Mouse (Mus musculus) yolk sac, embryonic 10.5 days (tissue): ENCODE measurements around the gene Gpr37l1.

Experiments
- DNase-seq: peaks from one replicate; pipeline ENCODE4 v3.0.0-alpha.2; 2017; ENCODE audit warnings: low spot score

Gpr37l1 gene

DNA sequence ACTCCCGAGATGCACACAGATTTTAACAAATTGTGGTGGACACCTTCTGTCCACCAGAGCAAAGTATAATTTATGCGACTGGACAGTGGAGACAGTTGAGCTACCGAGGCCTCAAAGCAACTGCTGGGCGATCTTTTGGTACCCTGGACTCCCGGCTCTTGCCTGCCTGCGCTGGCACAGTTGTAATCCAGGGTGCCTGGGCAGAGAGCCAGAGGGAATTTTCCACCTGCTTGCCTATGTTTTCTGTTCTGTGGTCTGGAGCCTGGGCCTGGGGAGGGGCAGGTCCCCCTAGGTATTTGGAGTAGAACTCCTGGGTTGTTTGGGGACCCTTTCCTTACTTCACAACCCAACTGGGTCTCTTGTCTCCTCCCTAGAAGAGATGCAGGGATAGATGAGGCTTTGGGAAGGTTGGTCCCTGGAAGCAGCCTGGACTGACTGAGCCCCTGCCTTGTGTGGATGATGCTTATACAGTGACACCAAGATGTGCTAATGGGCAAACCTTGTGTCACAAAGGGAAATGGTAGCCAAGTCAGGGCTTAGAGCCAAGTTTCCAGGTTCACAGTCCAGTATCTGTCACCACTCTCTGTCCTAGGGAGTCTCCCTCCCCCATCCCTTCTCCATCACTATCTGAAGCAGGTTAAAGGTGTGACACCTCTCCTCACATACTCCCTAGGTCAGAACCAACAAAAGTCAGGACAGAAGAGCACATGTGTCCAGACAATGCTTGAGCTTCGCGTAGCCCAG, 14.6 kb upstream of the Gpr37l1 start:
- no peak for DNase-seq

DNA sequence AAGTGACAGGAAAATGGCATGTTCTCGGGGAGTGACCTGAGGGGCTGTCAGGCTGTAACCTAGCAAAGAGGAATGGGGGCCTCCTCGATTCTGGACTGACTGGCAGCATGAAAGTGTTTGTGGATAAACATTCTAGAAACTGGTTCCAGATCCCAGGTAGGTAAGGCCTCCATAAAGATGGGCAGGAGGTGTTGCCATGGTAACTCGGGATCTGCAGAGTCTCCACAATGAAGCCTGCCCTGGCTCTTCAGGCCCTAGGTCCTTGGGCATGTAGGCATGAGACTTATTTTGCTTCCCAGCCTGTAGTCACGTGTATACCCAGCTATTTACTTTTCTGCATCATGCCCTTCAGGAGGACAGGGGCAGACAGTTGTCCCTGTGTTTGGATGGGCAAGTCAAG, 13.8 kb upstream of the Gpr37l1 start:
- DNase-seq = no peak

DNA sequence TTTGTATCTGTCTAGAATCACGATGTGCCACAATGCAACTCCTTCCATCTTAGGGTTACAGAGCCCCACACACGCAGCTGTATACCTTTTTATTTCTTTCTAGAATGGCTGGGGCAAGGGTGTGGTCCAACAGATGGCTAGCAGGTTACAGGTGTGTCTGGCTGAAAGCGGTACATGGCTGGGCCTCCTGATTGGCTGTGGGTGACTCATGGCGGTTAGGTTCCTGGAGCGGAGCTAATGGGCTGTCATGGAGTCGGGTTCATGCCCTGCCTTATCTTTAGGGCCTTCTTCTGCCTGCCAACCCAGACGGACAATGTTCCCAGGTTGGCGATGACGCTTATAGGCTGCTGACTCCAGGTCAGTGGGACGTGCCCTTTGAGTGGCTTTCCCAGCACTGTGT, 13.3 kb upstream of the Gpr37l1 start:
- no peak for DNase-seq

DNA sequence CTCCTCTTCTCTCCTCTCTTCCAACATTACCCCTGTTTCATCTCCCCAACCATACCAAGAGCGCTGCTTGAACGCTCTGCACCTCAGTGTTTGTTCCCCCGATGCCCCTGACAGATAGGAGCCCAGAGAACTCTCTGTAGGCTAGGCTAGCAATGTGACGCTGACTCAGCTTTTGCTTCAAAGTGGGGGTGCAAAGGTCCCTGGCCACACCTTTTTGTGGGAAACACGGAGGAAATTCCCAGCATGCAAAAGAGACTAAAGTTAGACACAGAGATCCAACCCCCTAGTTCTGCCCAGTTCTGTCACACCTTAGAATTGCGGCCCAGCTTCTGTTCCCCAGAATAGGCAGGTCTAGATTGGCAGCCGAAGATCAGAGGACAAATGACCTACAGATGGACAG, 11.4 kb upstream of the Gpr37l1 start:
- peak; percentile 65 for DNase-seq

DNA sequence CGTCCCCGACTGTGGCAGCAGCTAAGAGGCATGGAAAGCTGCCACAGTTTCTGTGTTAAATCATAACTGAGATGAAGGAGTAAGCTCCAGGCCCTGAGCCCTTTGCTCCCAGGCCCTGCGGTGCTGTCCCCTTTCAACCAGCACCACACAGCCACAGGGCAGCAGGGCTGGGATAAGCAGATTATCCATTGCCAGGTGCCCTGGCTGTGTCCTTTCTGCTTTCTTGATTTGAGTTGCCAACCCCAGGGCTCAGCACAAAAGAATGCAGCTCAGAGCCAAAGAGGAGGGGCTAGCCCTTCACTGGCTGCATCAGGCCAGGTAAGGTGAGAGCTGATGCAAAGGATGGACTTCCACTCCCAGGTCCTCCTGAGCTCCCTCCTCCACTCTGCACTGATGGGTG, 10.2 kb upstream of the Gpr37l1 start:
- DNase-seq = no peak

DNA sequence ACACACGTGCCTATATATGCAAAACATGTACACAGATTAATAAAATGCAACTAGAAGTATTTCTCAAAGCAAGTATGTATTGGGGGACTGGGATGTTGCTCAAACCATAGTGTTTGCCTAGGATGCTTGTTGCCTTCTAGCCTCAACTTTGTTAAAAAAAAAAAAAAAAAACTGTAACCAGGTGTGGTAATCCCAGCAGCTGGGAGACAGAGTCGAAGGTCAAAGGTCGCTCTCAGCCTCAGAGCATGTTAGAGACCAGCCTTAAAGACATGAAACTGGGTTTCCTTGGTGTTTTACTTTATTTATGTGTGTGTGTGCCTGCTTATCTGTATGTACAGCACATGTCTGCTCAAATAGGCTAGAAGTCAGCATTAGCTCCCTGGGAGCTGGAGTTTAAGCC, 7.7 kb upstream of the Gpr37l1 start:
- peak; percentile 60 for DNase-seq

DNA sequence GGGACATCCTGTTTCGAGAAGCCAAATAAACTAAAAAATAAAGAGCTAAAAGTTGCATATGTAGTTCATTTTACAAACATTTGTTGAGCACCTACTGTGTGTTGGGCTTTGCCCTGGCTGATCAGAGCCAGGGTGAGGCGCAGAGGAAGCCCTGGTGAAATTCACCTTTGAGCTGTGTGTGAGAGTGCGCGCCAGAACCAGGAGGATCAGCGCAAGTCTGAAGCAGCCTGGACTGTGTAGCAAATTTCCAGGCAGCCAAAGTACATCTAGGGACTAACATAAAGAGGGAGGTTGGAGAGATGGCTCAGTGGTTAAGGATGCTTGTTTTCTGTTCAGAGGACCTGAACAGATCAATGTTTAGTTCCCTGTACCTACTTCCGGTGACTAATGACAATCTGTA, 5.8 kb upstream of the Gpr37l1 start:
- no peak for DNase-seq

DNA sequence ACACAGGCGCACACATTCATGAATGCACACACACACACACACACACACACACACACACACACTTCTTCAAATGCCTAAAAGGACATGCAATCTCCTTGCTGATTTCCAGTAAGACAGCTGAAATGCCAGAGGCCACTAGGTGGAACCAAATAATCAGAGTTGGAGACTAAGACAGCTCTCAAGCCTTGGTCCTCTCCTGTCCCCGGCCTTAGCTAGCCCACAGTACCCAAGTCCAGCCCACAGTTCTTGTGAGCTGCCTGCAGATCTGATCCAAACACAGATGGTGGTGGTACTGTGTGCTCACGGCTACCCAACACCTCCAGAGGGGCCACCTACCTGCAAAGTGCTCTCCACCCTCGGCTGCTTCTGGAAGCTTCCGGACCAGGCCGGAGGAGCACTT, 4.5 kb upstream of the Gpr37l1 start:
- DNase-seq = peak; percentile 77

DNA sequence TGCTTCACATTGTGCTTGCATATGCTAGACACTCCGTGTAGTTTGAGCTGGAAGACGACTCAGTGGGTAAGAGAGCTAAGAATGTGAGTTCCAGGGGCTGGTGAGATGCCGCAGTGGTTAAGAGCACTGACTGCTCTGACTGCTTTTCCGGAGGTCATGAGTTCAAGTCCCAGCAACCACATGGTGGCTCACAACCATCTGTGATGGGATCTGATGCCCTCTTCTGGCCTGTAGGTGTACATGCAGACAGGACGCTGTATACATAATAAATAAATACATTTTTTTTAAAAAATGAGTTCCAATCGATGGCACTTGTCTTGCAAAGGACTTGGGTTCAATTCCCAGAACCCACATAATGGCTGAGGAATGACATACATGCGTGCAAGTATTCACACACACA, 3.7 kb upstream of the Gpr37l1 start:
- DNase-seq = no peak

DNA sequence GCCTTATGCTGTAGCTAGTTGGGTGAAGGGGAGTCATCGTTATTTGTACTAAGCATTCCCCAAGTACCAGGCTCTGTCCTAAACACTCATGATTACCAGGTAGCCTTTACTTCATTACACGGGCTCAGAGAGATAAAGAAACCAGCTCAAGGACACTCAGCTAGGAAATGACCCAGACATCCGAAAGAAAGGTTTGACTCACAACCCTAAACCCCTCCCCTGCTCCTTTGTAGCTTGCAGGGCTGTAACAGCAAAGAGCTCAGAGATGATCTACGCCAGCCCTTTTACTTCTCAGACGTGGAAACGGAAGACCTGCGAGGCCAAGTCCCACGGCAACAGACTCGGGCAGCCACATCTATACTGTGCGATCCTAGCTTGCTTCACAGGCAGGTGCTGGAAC, 2.8 kb upstream of the Gpr37l1 start:
- DNase-seq = no peak

DNA sequence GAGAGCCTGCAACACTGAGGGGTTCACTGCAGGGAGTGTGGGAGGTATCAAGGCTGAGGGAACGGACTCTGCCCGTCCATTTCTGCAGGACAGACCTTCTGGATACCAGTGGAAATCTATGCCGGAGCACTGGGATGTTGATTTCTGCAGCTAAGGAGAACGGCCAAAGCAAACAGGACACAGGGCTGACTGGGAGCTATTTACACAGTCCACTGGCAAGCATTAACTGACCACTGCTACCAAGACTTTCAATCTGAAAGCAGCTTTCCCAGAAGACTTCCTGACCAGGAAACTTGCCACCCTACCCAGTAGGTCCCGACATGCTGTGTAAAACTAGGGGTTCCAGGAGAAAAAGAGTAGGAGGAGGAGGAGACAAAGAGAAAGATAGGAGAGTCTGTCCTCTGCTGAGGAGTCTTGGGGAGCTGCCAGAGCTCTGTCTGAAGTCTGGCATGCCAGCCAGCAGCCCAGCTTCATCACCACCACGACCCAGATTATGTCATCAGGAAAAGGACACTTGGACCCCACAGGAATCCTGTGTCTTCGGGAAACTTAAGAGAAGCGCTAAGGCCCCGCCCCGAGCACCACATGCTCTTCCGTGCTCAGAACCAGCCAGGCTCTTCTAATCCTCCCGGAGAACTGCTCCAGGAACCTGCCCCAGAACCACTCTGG, 2.2 kb upstream of the Gpr37l1 start:
- no peak for DNase-seq

DNA sequence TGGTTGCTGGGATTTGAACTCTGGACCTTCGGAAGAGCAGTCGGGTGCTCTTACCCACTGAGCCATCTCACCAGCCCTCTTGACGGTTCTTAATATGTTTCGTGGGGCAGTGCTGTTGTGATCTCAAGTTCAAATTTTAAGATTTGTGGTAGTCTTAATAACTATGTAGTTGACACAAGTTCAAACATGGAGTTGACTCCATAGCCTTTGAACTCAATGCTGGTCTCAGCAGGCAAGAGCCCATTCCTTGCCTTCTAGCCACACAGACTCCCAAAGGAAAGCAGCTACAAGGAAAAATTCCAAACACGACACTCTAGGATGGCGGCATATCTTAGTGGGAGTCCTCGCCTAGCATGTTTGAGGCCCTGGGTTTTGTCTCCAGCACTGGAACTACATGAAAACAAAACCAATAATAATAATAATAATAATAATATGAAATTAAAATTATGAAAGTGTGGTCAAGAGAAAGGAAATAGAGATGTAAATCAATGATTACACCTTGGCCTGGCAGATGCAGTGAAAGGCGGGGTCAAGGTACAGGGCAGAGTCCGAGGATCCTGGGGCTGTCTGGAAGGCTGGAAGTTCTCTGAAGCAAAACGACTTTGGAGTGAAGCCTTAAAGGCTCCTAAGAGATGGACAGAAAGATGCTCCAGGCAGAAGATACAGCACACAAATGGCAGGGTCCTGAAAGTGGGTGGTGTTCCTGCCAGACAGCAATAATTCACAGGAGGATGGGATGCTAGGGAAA, 1.1 kb upstream of the Gpr37l1 start:
- DNase-seq = no peak

DNA sequence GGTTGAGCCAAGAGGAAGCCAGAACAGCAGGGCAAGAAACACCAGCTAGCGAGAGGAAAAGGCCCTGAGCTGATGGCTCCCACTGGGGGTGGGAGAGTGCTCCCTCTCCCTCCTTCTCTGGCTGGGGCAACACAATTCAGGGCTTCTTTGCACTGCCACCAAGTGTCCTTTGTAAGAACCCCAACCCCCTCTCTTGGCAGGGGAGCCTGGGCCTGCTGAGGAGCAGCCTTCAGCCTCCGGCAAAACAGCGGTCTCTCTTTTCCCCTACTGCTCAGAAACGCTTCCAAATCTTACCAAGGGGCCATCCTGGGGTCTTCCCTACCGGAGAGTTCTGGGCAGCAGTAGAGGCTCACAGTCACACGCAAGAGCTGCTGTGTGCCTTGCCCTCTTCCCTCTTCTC, 4.8 kb downstream of the Gpr37l1 start:
- DNase-seq = no peak

DNA sequence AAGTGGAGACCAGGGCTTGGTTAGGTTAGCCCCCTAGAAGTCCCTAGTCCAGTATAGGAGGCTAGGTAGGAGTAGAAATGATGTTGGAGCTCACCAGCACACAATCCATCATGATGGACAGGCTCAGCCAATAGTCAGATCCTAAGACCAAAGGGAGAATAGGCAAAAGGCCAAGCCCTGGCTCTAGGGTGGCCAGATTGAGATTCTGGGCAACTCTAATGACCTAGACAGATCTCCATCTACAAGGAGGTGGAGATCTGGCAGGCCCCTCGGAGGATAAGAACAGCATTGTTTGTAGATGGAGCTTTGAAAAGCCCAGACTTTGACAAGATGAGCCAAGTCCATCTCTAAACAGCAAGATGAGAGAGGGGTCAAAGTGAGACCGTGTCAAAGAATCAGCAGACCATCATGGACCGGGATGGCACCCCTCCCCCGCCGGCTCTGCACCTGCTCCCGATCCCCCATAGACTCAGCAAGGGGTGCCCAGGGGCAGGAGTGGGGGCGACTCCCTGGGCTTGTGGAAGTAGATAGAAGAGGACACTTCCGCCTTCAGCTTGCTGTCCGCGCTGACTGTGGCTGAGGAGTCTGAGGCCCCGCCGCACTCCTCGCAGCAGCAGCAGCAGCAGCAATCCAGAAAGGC, 7.0 kb downstream of the Gpr37l1 start:
- DNase-seq = no peak

DNA sequence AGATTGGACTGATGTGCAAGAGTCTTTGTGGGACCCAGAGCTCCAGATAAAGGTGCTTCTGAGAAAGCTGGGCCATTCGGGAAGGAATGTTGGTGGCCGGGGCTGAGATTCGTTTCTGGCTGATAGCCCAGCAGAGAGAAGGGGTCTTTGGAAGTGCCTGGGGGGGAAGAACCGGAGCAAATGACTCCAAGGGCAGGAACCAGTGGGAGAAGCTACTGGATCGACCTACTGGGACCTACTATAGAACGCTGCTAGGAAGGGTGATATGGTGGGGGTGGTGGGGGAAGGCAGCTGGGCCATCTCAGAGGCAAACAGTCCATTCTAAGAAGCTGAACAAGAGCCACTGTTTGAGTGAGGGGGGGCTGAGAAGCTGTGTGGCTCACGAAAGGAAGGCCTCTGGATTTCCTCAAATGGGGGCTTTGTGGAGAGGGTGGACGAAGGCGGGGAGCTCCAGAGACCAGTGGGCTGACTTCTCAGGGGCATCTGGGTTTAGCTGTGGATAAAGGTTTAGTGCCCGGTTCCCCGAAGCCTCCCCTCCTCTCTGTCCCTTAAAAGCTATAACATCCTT, 7.8 kb downstream of the Gpr37l1 start:
- no peak for DNase-seq

DNA sequence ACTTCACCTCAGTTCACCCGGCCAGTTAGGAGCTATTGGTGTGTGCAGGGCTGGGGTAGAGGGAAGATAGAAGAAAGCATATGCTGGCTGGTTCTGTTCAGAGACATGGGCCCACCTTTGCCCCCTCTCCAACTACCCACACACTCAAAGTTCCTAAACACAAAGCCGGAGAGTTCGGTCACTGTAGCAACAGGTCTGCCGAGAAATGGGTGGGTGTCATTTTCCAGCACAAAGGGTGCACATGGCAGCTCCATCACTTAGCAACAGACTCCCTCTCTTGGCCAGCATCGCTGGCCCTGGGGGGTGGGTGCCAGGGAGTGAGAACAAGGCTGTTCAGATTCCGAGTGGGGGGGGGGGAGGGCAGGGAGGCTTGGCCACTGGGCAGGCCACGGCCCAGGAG, 8.4 kb downstream of the Gpr37l1 start:
- no peak for DNase-seq

DNA sequence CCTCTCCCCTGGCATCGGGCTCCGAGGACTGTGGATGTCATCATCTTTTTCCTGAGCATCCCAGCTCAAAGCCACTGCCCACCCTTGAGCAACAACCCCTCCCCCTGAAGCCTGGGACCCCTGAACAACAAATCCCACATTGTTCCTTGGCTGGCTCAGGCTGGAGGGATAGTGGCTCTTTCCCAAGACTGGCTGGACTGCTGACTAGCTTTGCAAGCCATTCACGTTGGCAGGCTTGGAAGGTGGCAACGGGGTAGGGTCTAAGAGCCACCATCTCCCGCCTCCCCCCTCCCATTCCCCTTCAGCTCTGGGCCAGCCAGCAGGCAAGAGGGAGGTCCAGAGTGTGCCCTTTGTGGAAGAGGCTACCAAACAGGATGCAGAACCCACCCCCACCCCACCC, 8.8 kb downstream of the Gpr37l1 start:
- DNase-seq = no peak

DNA sequence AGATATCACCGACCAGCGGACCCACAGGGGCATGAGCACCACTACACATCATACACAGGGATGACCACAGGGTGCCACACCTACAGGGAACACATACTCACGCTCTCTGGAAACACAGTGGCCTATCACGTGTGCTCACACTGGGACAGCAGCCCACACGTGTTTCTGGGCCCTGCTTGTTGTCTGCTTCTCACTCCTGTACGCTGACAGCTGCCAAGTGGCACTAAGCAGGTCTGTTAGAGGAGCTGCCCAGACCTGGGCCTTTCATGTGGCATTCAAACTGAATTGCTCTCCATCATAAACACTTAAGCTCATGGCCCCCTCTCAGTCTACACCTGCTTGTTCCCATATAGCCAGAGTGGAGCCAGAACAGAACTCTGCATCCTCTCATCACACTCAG, 11.2 kb downstream of the Gpr37l1 start:
- DNase-seq = no peak

DNA sequence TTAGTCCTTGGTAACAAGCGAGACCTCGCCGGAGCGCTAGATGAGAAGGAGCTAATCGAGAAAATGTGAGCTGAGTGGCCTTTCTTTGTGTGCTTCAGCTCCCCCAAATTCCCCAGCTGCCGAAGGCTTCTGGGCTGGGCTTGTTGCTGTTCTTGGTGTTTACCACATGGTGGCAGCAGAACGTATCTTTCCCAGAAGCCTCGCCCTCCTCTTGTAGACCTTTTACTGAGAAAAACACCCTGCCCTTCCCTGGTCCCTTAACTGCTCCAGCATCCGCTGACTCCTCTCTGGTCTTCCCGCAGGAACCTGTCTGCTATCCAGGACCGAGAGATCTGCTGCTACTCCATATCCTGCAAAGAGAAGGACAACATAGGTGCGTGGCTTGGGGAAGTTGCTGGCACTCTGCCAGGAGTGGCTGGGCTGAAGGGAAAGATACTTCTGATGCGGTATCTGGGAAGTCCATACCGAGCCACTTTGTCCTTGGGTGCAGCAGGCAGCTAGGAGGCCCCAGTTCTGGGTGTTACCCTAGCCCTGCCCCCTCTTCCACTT, 13.0 kb downstream of the Gpr37l1 start:
- peak; percentile 68 for DNase-seq

DNA sequence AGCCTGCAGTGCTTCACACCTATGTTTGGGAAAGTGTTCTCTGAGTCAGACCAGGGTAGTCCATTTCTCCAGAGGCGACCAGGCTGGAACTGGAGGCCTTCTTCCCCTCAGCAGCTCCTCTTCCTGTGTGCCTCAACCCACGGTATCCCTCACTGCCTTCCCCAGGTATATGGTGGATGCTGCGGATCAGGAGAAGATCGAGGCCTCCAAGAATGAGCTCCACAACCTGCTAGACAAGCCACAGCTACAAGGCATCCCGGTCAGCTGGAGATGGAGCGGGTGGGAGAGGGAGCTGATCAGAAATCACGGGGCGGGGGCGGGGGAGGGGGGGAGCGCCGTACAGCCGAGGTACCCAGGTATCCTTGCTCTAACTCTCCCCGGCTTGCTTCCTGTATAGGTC, 13.5 kb downstream of the Gpr37l1 start:
- no peak for DNase-seq

DNA sequence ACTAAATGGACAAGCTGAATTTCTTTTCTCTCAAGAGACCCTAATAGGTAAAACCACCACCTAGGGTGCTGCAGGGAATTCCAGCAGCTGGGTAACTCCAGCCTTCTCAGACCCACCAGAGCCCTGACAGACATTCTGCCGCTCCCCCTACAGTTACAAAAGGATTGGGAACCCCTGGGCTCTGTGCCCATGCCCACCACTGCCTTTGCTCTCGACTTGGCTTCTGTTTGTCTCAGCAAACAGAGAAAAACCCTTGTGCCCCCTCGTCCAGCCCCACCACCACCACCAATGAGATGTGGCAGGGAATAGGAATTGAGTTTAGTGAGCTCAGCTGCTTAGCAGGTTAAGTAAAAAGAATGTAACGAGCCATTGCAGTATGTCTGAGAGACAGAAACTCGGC, 18.5 kb downstream of the Gpr37l1 start:
- DNase-seq = no peak

DNA sequence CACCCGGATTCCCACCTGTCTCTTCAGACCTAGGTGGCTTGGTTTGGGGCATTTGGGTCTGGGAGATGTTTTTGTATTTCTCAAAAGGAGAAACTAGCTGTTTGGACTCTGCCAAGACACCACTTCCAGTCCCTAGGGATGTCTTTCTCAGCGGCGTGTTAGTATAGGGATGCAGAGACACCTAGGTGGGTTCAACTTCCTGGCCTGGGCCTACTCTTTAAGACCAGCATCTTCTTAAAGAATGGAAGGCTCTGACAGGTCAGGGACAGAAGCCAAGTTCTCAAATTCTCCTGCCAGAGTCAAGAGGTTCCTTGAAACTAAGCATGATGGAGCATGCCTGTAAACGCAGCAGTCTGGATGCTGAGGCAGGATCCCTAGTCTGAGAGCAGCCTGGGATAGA, 19.0 kb downstream of the Gpr37l1 start:
- DNase-seq = no peak
